Mouse (Mus musculus): ENCODE data around the gene 4930544G11Rik.

4930544G11Rik gene

DNA sequence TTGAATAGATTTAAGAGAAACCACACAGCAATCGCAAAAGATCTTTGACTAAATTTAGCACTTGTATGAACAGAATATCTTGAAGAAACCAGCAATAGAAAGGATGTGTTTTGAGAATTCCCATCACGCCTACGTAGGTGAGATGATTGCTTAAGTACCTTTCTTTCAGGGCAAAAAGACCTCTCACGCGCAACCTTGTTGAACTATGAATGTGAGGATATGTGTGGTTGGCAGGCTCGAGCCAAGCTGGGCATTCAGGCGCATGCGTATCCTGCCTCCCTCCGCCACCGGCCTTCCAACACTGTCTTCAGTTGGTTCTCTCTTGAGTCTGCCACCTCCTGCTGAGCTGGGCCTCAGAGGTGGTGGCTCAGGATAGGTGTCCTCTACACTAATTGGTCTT is at the start of gene 4930544G11Rik:
Gene 4930544G11Rik, plus strand, starts transcription at position 301 of the 400 bp plus-strand sequence.
- DNase-seq, result no peak

DNA sequence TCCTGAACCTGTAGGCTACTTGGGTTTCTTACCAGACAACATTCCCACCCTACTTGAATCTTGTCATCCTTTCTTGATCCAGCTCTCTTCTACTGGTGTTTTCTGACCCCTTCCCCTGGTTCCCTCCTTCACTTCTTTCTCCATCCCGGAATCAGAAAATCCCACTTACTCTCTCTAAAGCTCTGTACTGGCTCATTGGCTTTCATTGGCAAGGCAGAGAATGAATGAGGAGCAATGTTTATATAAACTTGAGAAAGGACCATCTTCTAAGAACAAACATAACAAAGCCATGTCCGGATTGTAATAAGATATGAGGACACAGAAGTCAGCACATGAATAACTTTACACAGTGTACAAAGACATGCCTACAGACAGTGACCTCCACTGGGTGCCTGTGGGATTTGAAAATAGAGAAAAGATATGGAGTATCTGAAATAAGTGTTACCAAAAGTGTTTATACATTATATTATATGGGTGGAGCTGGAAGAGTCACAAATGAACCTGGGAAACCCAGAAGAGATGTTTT is 45.7 kb upstream of the 4930544G11Rik start:
- DNase-seq, result no peak

DNA sequence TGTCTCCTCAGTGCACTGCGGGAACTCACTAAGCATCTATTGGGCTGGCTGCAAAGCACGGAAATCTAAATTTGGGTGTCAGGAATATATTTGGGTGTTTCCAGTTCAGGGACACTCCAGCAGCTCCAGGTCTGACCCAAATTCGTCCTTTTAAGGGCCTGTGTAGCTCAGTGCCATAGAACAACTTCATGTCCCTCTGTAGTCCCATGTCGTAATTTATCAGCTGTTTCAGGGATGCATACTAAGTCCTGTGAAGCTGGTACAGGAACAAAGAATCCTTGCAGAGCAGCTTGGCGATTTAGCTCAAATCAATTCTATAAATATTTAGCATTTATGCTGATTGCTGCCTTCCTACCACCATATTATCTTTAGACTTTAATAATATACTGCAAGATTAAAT is 37.0 kb upstream of the 4930544G11Rik start:
- no peak for DNase-seq

DNA sequence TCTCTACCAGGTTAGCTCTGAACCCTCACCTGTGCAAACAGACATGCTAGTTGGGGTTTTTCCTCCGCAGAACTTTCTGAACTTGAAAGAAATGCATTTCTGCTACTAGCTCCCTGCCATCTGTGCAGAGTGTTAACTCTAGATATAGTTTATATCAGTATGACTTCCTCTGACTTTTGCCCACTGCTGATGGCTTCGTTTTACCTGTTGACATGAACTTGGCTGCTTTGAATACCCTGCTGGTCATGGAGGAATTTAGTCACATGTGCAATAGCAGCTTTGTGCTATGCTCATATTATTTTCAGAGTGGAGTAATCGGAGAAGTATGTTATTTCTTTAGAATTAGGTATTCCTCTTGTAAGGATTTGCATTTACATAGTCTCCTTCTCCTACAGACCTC is 30.7 kb upstream of the 4930544G11Rik start:
- DNase-seq, result no peak

DNA sequence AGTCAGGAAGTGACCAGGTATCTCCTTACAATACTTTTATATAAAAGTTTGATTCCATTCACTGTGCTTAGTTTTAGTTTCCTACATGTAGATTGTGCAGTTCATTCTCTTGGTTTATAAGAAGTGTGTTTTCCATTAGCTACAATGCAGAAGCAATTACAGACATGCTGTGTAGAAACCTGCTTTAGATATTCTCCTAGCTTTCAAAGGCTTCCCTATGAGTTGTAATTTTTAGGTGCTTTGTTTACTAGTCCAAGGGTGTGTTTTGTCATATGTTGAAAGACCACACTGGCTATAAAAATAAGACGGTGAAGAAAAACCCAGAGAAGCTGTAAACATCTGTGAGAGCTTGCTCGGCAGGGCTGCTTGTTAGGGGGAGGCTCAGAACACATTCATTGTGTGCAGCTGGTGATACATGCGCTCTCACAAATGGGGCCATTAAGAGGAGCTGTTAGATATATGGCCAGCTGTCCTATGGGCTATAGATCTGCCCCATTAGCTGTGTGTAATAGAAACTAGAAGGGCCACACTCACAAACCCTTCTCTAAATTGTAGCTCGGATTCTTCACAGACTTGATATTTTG is 28.8 kb upstream of the 4930544G11Rik start:
- DNase-seq, result no peak

DNA sequence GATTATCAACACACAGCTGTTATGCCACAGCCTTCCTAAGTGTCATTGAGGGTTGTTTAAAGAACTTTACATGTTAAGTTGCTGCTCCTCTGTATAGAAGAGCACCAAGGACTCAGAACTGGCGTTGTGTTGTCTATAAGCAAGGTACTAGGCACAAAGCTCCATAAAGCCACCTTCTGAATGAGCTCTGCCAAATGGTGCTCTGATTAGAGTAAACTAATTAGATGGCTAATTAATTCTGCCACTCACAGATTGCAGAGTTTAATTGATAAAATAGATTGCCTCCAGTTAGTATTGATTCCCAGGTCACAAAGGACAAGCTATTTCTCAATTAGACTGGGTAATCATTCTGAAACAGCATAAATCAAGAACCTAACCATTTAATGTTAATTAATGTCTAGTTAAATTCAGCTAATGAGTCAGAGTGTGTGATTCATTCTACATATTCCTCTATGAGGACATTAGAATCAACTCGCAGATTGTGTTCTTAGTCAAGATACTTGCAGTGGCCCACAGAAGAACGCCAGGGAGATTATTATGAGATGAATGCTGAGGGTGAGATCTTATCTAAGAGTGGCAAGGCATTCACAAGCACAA is 26.6 kb upstream of the 4930544G11Rik start:
- DNase-seq, result no peak

DNA sequence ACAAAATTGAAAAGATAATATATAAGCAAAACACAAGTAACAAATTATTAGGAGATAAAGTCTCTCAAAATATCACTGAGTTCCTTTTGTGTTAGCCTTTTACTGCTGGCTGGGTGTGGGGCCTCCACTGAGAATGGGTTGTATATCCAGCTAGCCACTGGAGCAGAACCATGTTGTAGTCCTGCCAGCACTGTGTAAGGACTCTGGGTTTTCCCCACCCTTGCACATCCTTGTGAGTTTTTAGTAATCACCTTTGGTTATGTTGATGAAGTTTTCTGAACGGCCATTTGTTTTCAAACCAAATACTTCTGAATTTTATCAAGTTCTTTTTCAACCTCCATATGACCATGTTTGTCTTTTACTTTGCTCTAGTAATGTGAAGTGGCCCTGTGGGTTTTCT is 21.9 kb upstream of the 4930544G11Rik start:
- DNase-seq, result no peak

DNA sequence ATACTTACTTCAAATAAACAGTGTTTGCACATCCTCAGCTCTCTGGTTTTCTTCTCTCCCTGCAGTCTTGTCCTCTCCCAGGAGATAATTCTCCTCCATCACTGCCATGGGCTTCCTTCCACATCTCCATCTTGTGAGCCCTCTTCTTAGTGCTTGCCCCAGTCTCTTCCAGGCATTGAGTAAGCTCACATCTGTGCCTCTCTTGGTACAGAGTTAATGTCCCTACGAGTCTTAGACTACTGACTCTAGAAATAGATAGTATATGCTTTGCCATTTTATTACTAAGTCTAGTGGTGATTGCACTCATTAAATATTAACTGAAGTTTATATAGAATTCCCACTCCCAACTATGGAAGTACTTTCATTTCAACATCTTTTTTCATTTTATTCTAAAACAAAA is 19.6 kb upstream of the 4930544G11Rik start:
- no peak for DNase-seq

DNA sequence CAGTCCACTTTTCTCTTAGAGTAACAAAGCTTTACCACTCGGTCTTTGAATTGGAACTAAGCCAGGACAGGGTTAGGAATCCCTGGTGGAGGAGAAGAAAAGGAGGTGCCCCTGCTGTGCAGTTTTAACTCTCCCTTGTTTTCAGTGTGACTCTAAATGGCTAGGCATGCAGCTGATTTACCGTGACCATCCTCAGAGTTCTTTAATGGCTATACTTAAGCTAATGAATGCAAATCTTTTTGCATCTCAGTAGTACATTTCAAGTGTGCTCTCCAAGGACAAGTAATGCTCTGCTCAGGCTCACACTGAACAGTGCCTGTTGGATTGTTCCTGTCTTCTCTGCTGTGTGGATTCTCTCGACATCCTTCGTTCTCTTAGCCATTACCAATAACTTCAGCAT is 19.2 kb upstream of the 4930544G11Rik start:
- DNase-seq, result no peak

DNA sequence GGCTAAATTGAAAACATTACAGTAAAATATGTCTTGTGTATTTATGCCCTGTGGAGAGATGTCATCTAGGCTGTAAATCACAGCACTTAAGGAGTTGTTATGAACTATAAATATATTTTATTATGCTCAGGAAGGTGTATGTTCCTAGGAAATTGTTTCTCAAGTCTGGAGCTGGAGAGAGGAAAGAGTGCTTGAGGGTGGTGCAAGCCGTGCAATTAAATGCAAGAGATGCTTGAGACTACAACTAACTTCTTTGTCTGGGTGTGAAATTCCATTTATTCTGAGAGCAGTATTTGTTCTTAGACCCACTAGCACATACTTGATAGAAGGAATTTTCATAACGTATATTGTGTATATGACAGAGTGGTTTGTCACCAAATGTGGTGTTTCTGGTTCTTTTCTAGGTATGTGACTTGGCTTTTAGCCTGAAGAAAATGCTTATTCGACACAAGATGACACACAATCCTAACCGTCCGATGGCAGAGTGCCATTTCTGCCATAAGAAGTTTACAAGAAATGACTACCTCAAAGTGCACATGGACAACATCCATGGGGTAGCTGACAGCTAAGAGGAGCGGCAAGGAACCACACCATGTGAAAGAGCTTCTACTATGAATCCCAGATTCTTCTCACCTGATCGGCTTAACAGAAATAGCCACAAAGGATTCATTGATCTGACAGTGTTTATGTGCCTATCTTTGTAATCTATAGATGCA is 16.7 kb upstream of the 4930544G11Rik start:
- DNase-seq, result no peak

DNA sequence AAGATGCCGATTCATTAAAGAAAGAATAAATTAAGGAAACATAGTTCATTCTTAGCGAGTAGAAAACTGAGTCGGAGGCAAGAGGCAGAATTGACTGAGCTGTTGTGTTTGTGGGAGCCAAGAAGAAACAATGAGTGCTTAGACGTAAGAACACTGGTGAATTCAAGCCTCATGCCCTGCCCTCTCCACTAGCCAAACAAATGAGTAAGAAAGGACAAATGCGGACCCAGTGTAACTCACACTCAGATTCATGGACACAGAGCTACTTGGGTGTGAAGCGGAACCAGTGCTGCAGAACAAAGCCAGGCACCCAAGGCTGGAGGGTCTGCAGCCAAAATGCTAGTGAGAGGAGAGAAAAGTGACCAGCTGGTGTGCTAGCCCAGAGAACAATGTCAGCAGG is 1.9 kb upstream of the 4930544G11Rik start:
- no peak for DNase-seq

DNA sequence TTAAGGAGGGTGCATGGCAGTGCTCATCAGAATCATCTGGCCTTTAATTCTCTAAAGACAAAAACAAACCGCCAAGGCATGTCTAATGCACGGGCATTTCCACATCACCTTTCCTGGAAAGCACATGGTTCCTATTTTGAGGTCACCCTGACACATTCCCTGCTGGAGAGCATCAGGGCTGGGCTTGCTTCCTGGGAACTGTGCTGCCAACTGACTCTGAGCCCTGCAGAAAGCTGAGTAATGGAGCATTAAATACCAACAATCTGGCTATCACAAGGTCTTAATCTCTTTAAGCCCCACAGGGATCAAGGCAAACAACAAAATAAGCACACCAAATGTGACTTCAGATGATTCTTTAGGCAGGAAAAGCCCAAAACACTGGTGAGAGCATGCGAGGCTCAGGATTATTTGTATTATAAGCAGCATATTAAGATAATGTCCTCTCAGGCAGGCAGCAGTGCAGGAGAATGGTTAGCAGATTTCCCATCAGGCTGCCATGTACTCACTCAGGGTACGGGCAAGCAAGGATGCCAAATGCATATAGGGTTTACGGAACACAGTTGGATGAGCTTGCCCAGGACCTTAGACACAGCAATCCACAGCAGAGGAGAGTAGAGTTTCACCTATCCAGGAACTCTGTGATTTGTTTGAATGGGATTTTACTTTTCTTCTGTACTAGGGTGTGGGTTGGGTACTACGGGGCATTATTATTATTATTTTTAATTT is 17.1 kb downstream of the 4930544G11Rik start:
- DNase-seq, result no peak

DNA sequence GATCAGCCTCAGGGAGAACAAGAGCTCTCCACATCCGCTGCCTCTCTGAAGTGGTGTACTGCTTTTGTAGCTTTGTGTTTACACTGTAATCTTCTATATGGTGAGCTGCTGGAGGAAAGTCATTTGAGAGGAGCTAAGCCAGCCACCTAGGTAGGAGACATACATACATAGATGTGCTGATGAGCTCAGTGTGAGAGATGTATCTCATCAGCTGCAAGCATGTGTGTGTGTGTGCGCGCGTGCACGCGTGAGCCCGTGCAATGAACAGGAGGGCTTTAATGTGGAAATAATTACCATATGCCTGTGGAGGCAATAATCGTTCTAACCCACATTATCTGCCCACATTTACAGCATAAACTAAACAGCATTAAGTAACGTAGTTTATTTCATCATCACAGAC is 18.0 kb downstream of the 4930544G11Rik start:
- no peak for DNase-seq

DNA sequence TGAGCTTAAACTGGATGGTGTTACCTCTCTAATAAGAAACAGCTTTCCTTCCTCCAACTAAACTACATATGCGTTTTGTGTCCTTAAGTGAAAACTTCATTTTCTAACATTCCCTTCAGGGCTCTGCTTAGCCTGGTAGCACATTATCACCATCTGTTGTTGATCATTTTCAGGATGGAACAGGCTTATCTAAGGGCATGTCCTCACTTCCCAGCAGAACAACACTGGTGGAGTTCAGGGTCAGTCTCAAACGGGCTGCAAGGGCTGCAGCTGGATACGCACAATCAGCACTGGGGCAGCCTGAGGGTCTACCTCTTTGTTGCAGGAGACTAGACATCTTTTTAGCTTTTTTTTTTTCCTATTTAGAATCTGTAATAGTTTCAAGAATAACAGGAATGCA is 39.7 kb downstream of the 4930544G11Rik start:
- no peak for DNase-seq

DNA sequence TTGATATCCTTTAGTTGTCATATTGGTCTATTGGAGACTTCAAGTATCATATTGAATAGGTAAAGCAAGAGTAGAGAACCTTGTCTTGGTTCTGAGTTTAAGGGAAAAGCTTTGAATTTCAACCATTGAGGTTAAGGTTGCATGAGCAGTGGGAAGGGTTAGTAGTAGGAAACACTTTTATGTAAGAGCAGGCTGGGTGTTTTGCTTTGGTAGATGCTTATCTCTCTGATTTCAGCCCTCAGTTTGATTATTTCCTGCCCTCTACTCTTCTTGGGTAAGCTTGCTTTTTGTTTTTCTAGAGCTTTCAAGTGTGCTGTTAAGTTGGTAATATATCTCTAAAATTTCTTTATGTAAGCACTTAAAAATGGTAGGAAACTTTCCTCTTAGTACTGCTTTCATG is 45.9 kb downstream of the 4930544G11Rik start:
- no peak for DNase-seq

Data from kidney, adult 9 months (tissue).